Mouse (Mus musculus): Measurements from ENCODE around the gene Ifi47.

- TF ChIP-seq POLR2A (IDR thresholded peaks at IDR 0.05; ENCODE audit: borderline replicate concordance, extremely low read depth, insufficient read depth, insufficient read length, poor library complexity, severe bottlenecking) (no peak), CTCF (IDR thresholded peaks at IDR 0.05; ENCODE audit: borderline replicate concordance, extremely low read depth, insufficient read depth, insufficient read length) (peak; percentile 87)
Observed at GRCm38 (mm10) chr11:49103047-49103693, 26.8 kb downstream of the Ifi47 start.
